Mouse (Mus musculus) hindbrain, embryonic 11.5 days (tissue): ENCODE measurements around the gene Cldn24. TPM values are rescaled to one million over a fixed set of nuclear protein-coding genes. Genes with fewer than 3 reads are reported as not detected.

ENCODE experiments used
- ATAC-seq: fragments of 200-750 bp; cut with Nextera tagmentation; 2 replicates; pipeline ENCODE4 v1.8.0; 2017; ENCODE audit warnings: mild to moderate bottlenecking, moderate TSS enrichment, moderate library complexity; ENCODE audit not compliant: low FRiP score
- DNase-seq: peaks from one replicate; pipeline ENCODE4 v3.0.0-alpha.2; 2015; ENCODE audit warnings: low spot score
- H3K27ac ChIP-seq: fragments of 300-500 bp; sonication (generic); 2 replicates; pipeline ENCODE4 v1.5.1; 2014; ENCODE audit warnings: mild to moderate bottlenecking, low read depth, low read length
- H3K27me3 ChIP-seq: fragments of 300-500 bp; sonication (generic); 2 replicates; pipeline ENCODE4 v1.6.1; 2014; ENCODE audit warnings: mild to moderate bottlenecking, low read length, moderate library complexity, mixed read lengths; ENCODE audit not compliant: control insufficient read depth, insufficient read depth
- H3K36me3 ChIP-seq: fragments of 300-500 bp; sonication (generic); 2 replicates; pipeline ENCODE4 v1.6.1; 2014; ENCODE audit warnings: mild to moderate bottlenecking, low read length, moderate library complexity, mixed read lengths; ENCODE audit not compliant: control insufficient read depth, insufficient read depth
- H3K4me1 ChIP-seq: fragments of 300-500 bp; sonication (generic); replicated peaks from 2 replicates; pipeline ENCODE4 v1.6.1; 2014; ENCODE audit warnings: low read length, mixed read lengths; ENCODE audit not compliant: control insufficient read depth, insufficient read depth
- H3K4me2 ChIP-seq: fragments of 300-500 bp; sonication (generic); replicated peaks from 2 replicates; pipeline ENCODE4 v1.6.1; 2014; ENCODE audit warnings: mild to moderate bottlenecking, low read depth, low read length
- H3K4me3 ChIP-seq: fragments of 300-500 bp; sonication (generic); 2 replicates; pipeline ENCODE4 v1.5.1; 2014; ENCODE audit warnings: low read depth, low read length
- H3K9ac ChIP-seq: fragments of 300-500 bp; sonication (generic); 2 replicates; pipeline ENCODE4 v1.6.1; 2014; ENCODE audit warnings: low read depth, low read length
- H3K9me3 ChIP-seq: fragments of 300-500 bp; sonication (generic); 2 replicates; pipeline ENCODE4 v1.6.1; 2016; ENCODE audit warnings: low read length; ENCODE audit not compliant: control insufficient read depth
- WGBS: fragments of 180-500 bp; shearing (Covaris S2); extraction: QIAGEN DNeasy Blood & Tissue Kit; methylation state at CpG from one replicate; pipeline ENCODE4 v1.1.7; 2014; 5-methylcytosine and 5-hydroxymethylcytosine counted together
- polyA plus RNA-seq: library from polyadenylated mRNA; unstranded; fragments of >200 nt; fragmentation: Nextera tagmentation; extraction: Ambion mirVana; gene quantifications from 2 replicates; pipeline ENCODE4 v1.2.1, GENCODE M21; 2014

Cldn24 gene
- 0.39 TPM in 1 of 2 replicates, not detected in the other for polyA plus RNA-seq

GRCm38 (mm10) chr8:47821843-47822242 is at the start of gene Cldn24:
Gene Cldn24, plus strand, starts transcription at chr8:47822143.
- ATAC-seq, result no peak
- H3K27me3 ChIP-seq, result no peaks in the 10 kb centered on the region
- no peak within 1 kb of the TSS for H3K4me2 ChIP-seq
- 83% methylated on average over 6 of the region's 6 CpGs for WGBS
- no peaks in the 10 kb centered on the region for H3K9me3 ChIP-seq
- H3K4me1 ChIP-seq, result no peaks in the 10 kb centered on the region
- H3K4me3 ChIP-seq, result no peak within 1 kb of the TSS
- DNase-seq, result no peak
- no peak within 1 kb of the TSS for H3K9ac ChIP-seq
- H3K36me3 ChIP-seq, result no peaks in the 10 kb centered on the region
- no peak within 1 kb of the TSS for H3K27ac ChIP-seq

- Histone ChIP-seq H3K4me1 (0 out of 2 replicates have a peak, but pooled peaks cover under 1% of the 10 kb centered on the region), H3K4me3 (no peak overlapping the region), H3K9ac (no peak overlapping the region), H3K9me3 (no peaks in the 10 kb centered on the region), H3K27me3 (no peaks in the 10 kb centered on the region), H3K4me2 (no peak overlapping the region), H3K36me3 (no peaks in the 10 kb centered on the region), H3K27ac (no peak overlapping the region)
- ATAC-seq, result no peak
- DNase-seq, result no peak
- 88% methylated on average over 5 of the region's 5 CpGs for WGBS
Observed at GRCm38 (mm10) chr8:47772986-47773385, 49.0 kb upstream of the Cldn24 start.

- DNase-seq (no peak), ATAC-seq (no peak)
- no peaks in the 10 kb centered on the region for H3K36me3 ChIP-seq
- H3K4me1 ChIP-seq, result 0 out of 2 replicates have a peak, but pooled peaks cover 2% of the 10 kb centered on the region
- H3K4me2 ChIP-seq, result no peak overlapping the region
- H3K4me3 ChIP-seq, result no peak overlapping the region
- H3K9ac ChIP-seq, result no peak overlapping the region
- H3K27ac ChIP-seq, result no peak overlapping the region
- no peaks in the 10 kb centered on the region for H3K9me3 ChIP-seq
- 91% methylated on average over 7 of the region's 7 CpGs for WGBS
- H3K27me3 ChIP-seq, result no peaks in the 10 kb centered on the region
Observed at GRCm38 (mm10) chr8:47777415-47777814, 44.5 kb upstream of the Cldn24 start.

DNA sequence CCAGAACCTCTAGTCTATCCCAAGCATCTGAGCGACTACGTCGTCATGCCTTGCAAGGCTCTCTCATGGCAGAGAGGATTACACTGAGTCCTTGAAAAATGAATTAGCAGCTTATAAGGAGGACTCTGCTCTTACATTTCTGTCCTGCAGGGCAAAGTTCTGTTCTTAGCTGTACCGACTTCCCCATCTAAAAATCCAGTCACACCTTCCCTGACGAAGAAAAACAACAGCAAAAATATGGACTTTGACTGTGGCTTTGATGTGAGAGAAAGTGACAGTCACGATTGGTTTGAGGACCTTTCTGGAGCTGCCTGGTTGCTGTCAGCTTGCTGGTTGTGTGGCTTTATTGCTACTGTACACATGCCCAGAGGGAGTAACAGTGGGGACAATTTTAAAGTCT is 42.4 kb upstream of the Cldn24 start:
- Histone ChIP-seq H3K4me1 (0 out of 2 replicates have a peak, but pooled peaks cover 2% of the 10 kb centered on the region), H3K9ac (no peak overlapping the region), H3K9me3 (no peaks in the 10 kb centered on the region), H3K4me3 (no peak overlapping the region), H3K4me2 (no peak overlapping the region), H3K27ac (no peak overlapping the region), H3K27me3 (no peaks in the 10 kb centered on the region), H3K36me3 (no peaks in the 10 kb centered on the region)
- WGBS, result 90% methylated on average over 6 of the region's 6 CpGs
- no peak for ATAC-seq
- DNase-seq, result no peak

GRCm38 (mm10) chr8:47781881-47782280 is 40.1 kb upstream of the Cldn24 start:
- no peak for ATAC-seq

DNA sequence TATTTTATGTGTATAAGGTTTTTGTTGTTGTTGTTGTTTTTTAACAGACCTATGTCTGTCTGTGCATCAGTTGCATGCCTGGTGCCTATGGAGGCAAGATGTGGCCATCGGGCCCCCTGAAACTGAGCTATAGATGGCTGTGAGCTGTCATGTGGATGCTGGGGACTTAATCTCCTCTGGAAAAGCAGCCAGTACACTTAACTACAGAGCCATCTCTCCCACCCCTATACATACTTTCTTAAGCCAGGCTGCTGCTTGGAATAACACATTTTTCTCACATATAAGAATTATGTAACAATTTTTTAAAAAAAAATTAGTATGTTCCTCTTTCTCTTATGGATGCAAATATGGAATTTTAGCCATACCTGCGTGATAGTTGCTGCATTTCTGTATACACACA is 38.4 kb upstream of the Cldn24 start:
- H3K4me3 ChIP-seq, result no peak overlapping the region
- H3K9me3 ChIP-seq, result no peaks in the 10 kb centered on the region
- 91% methylated on average over 2 of the region's 2 CpGs for WGBS
- H3K4me1 ChIP-seq, result no peaks in the 10 kb centered on the region
- H3K9ac ChIP-seq, result no peak overlapping the region
- H3K27ac ChIP-seq, result no peak overlapping the region
- ATAC-seq (no peak), DNase-seq (no peak)
- H3K27me3 ChIP-seq, result no peaks in the 10 kb centered on the region
- no peak overlapping the region for H3K4me2 ChIP-seq
- H3K36me3 ChIP-seq, result no peaks in the 10 kb centered on the region

More at GRCm38 (mm10) chr8:47781881-47782280, 40.1 kb upstream of the Cldn24 start:
- no peak overlapping the region for H3K4me2 ChIP-seq
- H3K9me3 ChIP-seq, result no peaks in the 10 kb centered on the region
- H3K4me1 ChIP-seq, result 0 out of 2 replicates have a peak, but pooled peaks cover 2% of the 10 kb centered on the region
- H3K4me3 ChIP-seq, result no peak overlapping the region
- 91% methylated on average over 4 of the region's 4 CpGs for WGBS
- no peak overlapping the region for H3K27ac ChIP-seq
- H3K27me3 ChIP-seq, result no peaks in the 10 kb centered on the region
- H3K9ac ChIP-seq, result no peak overlapping the region
- no peak for DNase-seq
- H3K36me3 ChIP-seq, result no peaks in the 10 kb centered on the region

- no peak overlapping the region for H3K9ac ChIP-seq
- H3K27me3 ChIP-seq, result no peaks in the 10 kb centered on the region
- H3K9me3 ChIP-seq, result no peaks in the 10 kb centered on the region
- DNase-seq (no peak), ATAC-seq (no peak)
- no peak overlapping the region for H3K27ac ChIP-seq
- H3K4me3 ChIP-seq, result no peak overlapping the region
- H3K4me1 ChIP-seq, result no peaks in the 10 kb centered on the region
- H3K4me2 ChIP-seq, result no peak overlapping the region
- H3K36me3 ChIP-seq, result no peaks in the 10 kb centered on the region
- 91% methylated on average over 6 of the region's 6 CpGs for WGBS
Observed at GRCm38 (mm10) chr8:47783944-47784343, 38.0 kb upstream of the Cldn24 start.

DNA sequence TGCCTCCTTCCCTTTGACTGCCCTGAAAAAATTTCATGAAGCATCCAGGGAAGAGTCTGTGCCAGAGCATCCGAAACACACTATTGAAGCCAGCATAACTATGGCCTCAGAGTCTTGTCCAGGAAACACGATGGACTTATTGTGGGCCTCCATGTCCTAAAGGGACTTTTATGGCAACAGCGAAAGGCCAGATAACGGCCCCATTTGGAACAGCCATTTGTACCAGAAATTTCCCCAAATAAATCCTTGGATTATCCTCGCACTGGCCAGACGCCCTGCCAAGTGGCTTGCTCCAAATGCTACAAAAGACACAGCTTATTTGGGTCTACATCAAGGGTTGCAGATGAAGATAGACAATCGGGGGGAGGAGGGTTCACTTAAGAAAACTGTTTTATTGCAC is 37.5 kb upstream of the Cldn24 start:
- Histone ChIP-seq H3K27me3 (no peaks in the 10 kb centered on the region), H3K36me3 (no peaks in the 10 kb centered on the region), H3K4me2 (no peak overlapping the region), H3K4me3 (no peak overlapping the region), H3K9ac (no peak overlapping the region), H3K27ac (no peak overlapping the region), H3K9me3 (no peaks in the 10 kb centered on the region), H3K4me1 (no peaks in the 10 kb centered on the region)
- DNase-seq (no peak), ATAC-seq (no peak)
- 90% methylated on average over 7 of the region's 7 CpGs for WGBS

DNA sequence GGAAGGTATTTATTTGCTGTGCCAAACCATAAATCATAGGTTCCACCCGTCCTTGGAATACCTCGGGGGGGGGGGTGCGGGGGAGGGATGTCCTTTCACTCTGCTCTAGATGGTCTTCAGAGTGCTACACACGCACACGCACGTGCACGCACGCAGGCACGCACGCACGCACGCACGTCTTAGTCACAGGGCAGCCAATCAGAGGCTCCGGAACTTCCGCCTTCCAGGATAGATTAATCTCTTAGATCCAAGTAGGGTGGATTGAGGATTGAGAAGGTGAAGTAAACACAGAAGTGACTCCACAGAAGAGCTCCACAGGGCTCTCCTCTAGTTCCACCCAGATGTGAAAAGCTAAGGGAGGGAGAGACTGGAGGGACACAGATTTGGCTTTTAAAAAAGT is 35.6 kb upstream of the Cldn24 start:
- Histone ChIP-seq H3K4me2 (no peak overlapping the region), H3K36me3 (no peaks in the 10 kb centered on the region), H3K9ac (no peak overlapping the region), H3K9me3 (no peaks in the 10 kb centered on the region), H3K4me1 (no peaks in the 10 kb centered on the region), H3K27ac (no peak overlapping the region), H3K27me3 (no peaks in the 10 kb centered on the region), H3K4me3 (no peak overlapping the region)
- ATAC-seq (no peak), DNase-seq (no peak)
- WGBS, result 95% methylated on average over 15 of the region's 15 CpGs
